Mouse (Mus musculus) cerebellum, adult 9-10 months (tissue): ENCODE data around the gene Lipo2.
"Not testable (repeated sequence)": the region's sequence is repeated elsewhere in the genome, so short reads cannot be mapped to it uniquely, and the experiment has no call there.

ENCODE experiments used
- DNase-seq: peaks from one replicate; pipeline ENCODE4 v3.0.0; 2022

The Lipo2 gene

GRCm38 (mm10) chr19:33751259-33751658 lies at the start of gene Lipo2:
Gene Lipo2 (minus strand): TSS chr19:33751359.
- not testable (repeated sequence) for DNase-seq

GRCm38 (mm10) chr19:33787359-33787758 lies 36.2 kb upstream of the Lipo2 start, which contains the start of gene Lipo1:
Gene Lipo1 (minus strand): TSS chr19:33787459.
- not testable (repeated sequence) for DNase-seq

- DNase-seq = no peak
These were observed 35.6 kb upstream of the Lipo2 start for GRCm38 (mm10) chr19:33786576-33787277.

- DNase-seq = peak; percentile 20
These were observed 10.3 kb upstream of the Lipo2 start, which contains the start of gene Lipo3 for GRCm38 (mm10) chr19:33761287-33762086. Gene Lipo3 (minus strand): TSS chr19:33761951.
